Mouse (Mus musculus): ENCODE results near the gene Tagln2. TPM values are rescaled to one million over a fixed set of nuclear protein-coding genes. Genes with fewer than 3 reads are reported as not detected.

The Tagln2 gene
- polyA plus RNA-seq, 1 experiment from 2014 or later, result 104 TPM

GRCm38 (mm10) chr1:172478020-172478419, 21.8 kb upstream of the Tagln2 start:
- Histone ChIP-seq H3K9ac (replicated peaks) (no peak overlapping the region), H3K27ac (ENCODE audit: low read depth) (no peak overlapping the region), H3K27me3 (ENCODE audit: insufficient read depth, low read length) (no peaks in the 10 kb centered on the region), H3K4me2 (ENCODE audit: low read depth, low read length) (no peak overlapping the region), H3K36me3 (replicated peaks; ENCODE audit: insufficient read depth, low read length) (no peaks in the 10 kb centered on the region), H3K4me1 (ENCODE audit: insufficient read depth) (peaks cover 29% of the 10 kb centered on the region), H3K4me3 (ENCODE audit: low read depth, low read length) (no peak overlapping the region), H3K9me3 (ENCODE audit: low read length) (no peaks in the 10 kb centered on the region)
- WGBS (ENCODE audit: insufficient replicate concordance), result 34% methylated on average over 5 of the region's 5 CpGs
- ATAC-seq (no peak), DNase-seq (no peak)
- TF ChIP-seq EP300 (IDR thresholded peaks at IDR 0.05; ENCODE audit: low read depth), result no peak
- TF ChIP-seq CTCF (IDR thresholded peaks at IDR 0.05; ENCODE audit: low read depth), result no peak

DNA sequence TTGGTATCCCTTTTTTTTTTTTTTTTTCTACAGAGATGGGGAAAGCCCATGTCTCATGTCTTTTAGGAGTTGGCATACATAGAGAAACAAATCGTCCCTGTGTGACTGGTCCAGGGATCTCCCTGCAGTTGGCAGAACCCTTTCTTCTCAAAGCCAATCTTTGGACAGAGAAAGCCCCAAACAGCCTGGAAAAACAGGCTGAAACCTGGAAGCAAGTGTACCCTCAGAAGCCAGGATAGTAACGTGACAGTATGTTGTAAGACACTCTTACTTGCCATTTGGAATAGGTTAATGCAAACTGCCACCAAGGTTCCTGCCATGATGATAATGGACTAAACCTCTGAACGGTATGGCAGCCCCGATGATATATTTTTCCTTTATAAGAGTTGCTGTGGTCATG, 19.5 kb upstream of the Tagln2 start:
- Histone ChIP-seq H3K4me1 (ENCODE audit: insufficient read depth) (peaks cover 20% of the 10 kb centered on the region), H3K27ac (ENCODE audit: low read depth) (no peak overlapping the region), H3K36me3 (replicated peaks; ENCODE audit: insufficient read depth, low read length) (no peaks in the 10 kb centered on the region), H3K9ac (replicated peaks) (no peak overlapping the region), H3K27me3 (ENCODE audit: insufficient read depth, low read length) (no peaks in the 10 kb centered on the region), H3K9me3 (ENCODE audit: low read length) (no peaks in the 10 kb centered on the region), H3K4me2 (ENCODE audit: low read depth, low read length) (no peak overlapping the region), H3K4me3 (ENCODE audit: low read depth, low read length) (no peak overlapping the region)
- WGBS (ENCODE audit: insufficient replicate concordance), result 84% methylated on average over 4 of the region's 4 CpGs
- TF ChIP-seq CTCF (IDR thresholded peaks at IDR 0.05; ENCODE audit: low read depth) (no peak), EP300 (IDR thresholded peaks at IDR 0.05; ENCODE audit: low read depth) (no peak)
- ATAC-seq (no peak), DNase-seq (no peak)

GRCm38 (mm10) chr1:172481111-172481510, 18.7 kb upstream of the Tagln2 start:
- H3K4me2 ChIP-seq (ENCODE audit: low read depth, low read length), result peak overlapping the region; percentile 64
- no peaks in the 10 kb centered on the region for H3K27me3 ChIP-seq (ENCODE audit: insufficient read depth, low read length)
- no peak overlapping the region for H3K4me3 ChIP-seq (ENCODE audit: low read depth, low read length)
- ATAC-seq (no peak), DNase-seq (no peak)
- WGBS (ENCODE audit: insufficient replicate concordance), result 6% methylated on average over 13 of the region's 13 CpGs
- H3K36me3 ChIP-seq (replicated peaks; ENCODE audit: insufficient read depth, low read length), result no peaks in the 10 kb centered on the region
- H3K9me3 ChIP-seq (ENCODE audit: low read length), result no peaks in the 10 kb centered on the region
- H3K27ac ChIP-seq (ENCODE audit: low read depth), result no peak overlapping the region
- no peak overlapping the region for H3K9ac ChIP-seq (replicated peaks)
- peaks cover 16% of the 10 kb centered on the region for H3K4me1 ChIP-seq (ENCODE audit: insufficient read depth)
- TF ChIP-seq CTCF (IDR thresholded peaks at IDR 0.05; ENCODE audit: low read depth) (no peak), EP300 (IDR thresholded peaks at IDR 0.05; ENCODE audit: low read depth) (no peak)

DNA sequence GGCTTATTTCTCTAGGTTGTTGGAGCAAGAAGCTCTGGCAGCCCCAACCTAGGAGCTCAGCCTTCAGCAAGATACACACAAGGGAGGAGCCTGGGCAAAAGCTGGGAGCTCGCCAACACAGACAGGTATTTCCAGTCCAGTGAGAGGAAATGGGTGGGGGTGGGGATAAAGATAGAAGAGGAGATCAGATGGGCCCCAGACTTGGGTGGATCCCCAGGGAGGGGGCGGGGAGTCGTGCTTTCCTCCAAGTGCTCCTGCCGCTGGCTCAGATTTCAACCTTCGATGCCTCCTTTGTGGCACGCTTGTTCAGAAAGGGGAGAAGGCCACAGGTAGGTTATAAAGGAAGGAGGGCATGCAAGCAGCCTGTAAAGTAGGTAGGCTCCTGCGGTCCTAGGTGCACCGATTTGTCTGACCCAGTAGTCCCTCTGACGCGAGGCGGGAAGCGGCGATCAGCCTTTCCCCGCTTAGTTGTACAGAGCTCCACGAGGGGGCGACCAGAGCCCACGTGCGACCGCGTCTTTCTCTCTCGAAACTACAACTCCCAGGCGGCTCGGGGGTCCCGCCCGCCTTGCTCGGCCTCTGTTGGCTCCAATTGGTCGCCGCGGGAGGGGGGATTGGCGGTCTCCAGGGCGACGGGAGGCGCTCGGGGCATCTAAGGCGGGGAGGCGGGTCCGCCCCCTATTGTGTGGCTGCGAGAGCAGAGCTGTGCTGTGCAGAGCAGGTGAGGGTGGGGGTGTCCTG, 18.1 kb upstream of the Tagln2 start, which contains the start of gene Igsf9:
Gene Igsf9 (plus strand): TSS at position 249 of the 741 bp plus-strand sequence.
- ATAC-seq (peak; percentile 84), DNase-seq (peak; percentile 85)
- Histone ChIP-seq H3K27ac (ENCODE audit: low read depth) (no peak within 1 kb of the TSS), H3K36me3 (replicated peaks; ENCODE audit: insufficient read depth, low read length) (no peaks in the 10 kb centered on the region), H3K27me3 (ENCODE audit: insufficient read depth, low read length) (no peaks in the 10 kb centered on the region), H3K9me3 (ENCODE audit: low read length) (no peaks in the 10 kb centered on the region), H3K4me3 (ENCODE audit: low read depth, low read length) (peak within 1 kb of the TSS; percentile 40), H3K4me2 (ENCODE audit: low read depth, low read length) (peak within 1 kb of the TSS; percentile 64), H3K9ac (replicated peaks) (0 out of 2 replicates have a peak within 1 kb of the TSS, but pooled peaks have one; percentile 1), H3K4me1 (ENCODE audit: insufficient read depth) (peaks cover 16% of the 10 kb centered on the region)
- under 1% methylated on average over 38 of the region's 38 CpGs for WGBS (ENCODE audit: insufficient replicate concordance)
- TF ChIP-seq CTCF (IDR thresholded peaks at IDR 0.05; ENCODE audit: low read depth) (peak; percentile 64), EP300 (IDR thresholded peaks at IDR 0.05; ENCODE audit: low read depth) (no peak)

- Histone ChIP-seq H3K27me3 (ENCODE audit: insufficient read depth, low read length) (no peaks in the 10 kb centered on the region), H3K36me3 (replicated peaks; ENCODE audit: insufficient read depth, low read length) (no peaks in the 10 kb centered on the region), H3K4me3 (ENCODE audit: low read depth, low read length) (peak overlapping the region; percentile 40), H3K27ac (ENCODE audit: low read depth) (no peak overlapping the region), H3K4me1 (ENCODE audit: insufficient read depth) (peaks cover 16% of the 10 kb centered on the region), H3K4me2 (ENCODE audit: low read depth, low read length) (peak overlapping the region; percentile 64), H3K9ac (replicated peaks) (no peak overlapping the region), H3K9me3 (ENCODE audit: low read length) (no peaks in the 10 kb centered on the region)
- TF ChIP-seq EP300 (IDR thresholded peaks at IDR 0.05; ENCODE audit: low read depth), result no peak
- TF ChIP-seq CTCF (IDR thresholded peaks at IDR 0.05; ENCODE audit: low read depth), result no peak
- ATAC-seq (no peak), DNase-seq (no peak)
- WGBS (ENCODE audit: insufficient replicate concordance), result 25% methylated on average over 12 of the region's 12 CpGs
These were observed 17.1 kb upstream of the Tagln2 start for GRCm38 (mm10) chr1:172482518-172483360.

GRCm38 (mm10) chr1:172483361-172483660, 16.5 kb upstream of the Tagln2 start:
- DNase-seq (no peak), ATAC-seq (no peak)
- H3K4me3 ChIP-seq (ENCODE audit: low read depth, low read length), result no peak overlapping the region
- H3K4me1 ChIP-seq (ENCODE audit: insufficient read depth), result peaks cover 16% of the 10 kb centered on the region
- WGBS (ENCODE audit: insufficient replicate concordance), result 44% methylated on average over 4 of the region's 4 CpGs
- TF ChIP-seq EP300 (IDR thresholded peaks at IDR 0.05; ENCODE audit: low read depth), result no peak
- TF ChIP-seq CTCF (IDR thresholded peaks at IDR 0.05; ENCODE audit: low read depth), result no peak
- H3K4me2 ChIP-seq (ENCODE audit: low read depth, low read length), result no peak overlapping the region
- no peaks in the 10 kb centered on the region for H3K9me3 ChIP-seq (ENCODE audit: low read length)
- H3K36me3 ChIP-seq (replicated peaks; ENCODE audit: insufficient read depth, low read length), result no peaks in the 10 kb centered on the region
- no peaks in the 10 kb centered on the region for H3K27me3 ChIP-seq (ENCODE audit: insufficient read depth, low read length)
- no peak overlapping the region for H3K9ac ChIP-seq (replicated peaks)
- H3K27ac ChIP-seq (ENCODE audit: low read depth), result no peak overlapping the region
